Mouse (Mus musculus) embryo, embryonic 11 days (tissue): ENCODE results near the gene Nxt1.

Experiments
- DNase-seq: peaks from one replicate; pipeline ENCODE4 v3.0.0-alpha.2; 2015

Gene Nxt1

DNA sequence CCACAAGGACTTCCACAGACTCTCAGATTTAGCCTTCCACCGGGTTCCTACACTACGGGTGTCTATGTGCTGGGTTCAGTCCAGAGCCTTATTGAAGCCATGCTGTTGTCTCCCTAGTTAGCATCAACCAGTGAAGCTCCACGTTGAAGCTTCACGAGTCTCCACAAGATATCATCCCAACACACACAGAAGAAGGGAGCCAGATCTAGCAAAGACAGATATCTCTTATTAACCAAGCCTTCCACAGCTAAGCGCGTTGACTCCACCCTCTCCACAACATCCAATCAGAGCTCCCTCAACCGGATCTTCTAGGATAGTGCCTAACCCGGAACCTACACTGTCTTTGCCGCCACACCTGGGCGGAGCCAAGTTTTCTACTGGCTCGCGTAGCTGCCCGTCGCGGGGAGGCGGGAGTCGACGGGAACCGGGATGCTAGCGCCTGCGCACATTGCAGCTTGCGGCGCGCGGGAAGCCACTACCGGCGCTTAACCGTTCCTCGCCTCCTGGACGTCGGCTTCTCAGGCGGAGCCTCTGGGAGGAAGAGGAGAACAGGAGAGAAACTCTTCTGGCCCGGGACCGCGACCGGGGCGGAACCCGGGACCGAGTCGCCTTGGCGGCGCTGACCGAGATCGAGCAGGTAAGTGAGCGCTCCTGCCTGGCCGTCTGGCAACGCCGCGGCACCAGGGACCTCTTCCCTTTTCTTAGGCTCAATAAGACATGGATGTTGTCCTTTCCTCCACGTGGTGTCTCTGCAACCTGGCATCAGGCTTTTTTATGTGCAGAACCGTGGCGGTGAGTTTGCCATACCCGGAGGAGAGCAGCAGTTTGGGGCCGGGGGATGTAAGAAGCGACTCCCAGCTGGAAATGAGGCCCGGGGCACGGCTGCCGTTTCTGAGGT lies at the start of gene Nxt1:
Gene Nxt1, plus strand, starts transcription at position 403 of the 898 bp plus-strand sequence.
- peak; percentile 98 for DNase-seq

- DNase-seq: no peak
Measured at GRCm38 (mm10) chr2:148623067-148623466, 49.3 kb upstream of the Nxt1 start.

DNA sequence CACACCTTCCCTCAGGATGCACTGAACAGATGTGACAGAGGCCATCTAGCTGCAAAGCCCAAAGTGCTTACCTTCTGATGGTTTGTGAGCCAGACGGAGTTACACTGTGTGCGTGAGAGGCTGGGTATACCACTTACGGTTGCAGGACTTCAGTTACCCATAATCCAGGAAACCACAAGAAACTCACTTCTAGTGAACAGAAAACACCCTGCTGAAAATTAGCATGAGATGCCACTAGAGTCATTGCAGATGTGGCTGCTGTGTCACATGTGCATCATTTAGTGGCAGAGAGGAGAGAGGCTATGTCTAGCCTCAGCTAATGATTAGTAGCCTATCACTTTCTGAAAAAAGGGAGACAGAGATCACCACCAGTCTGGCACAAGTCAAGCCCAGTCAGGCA lies 47.9 kb upstream of the Nxt1 start:
- DNase-seq: no peak

GRCm38 (mm10) chr2:148627011-148627471 lies 45.4 kb upstream of the Nxt1 start:
- no peak for DNase-seq

DNA sequence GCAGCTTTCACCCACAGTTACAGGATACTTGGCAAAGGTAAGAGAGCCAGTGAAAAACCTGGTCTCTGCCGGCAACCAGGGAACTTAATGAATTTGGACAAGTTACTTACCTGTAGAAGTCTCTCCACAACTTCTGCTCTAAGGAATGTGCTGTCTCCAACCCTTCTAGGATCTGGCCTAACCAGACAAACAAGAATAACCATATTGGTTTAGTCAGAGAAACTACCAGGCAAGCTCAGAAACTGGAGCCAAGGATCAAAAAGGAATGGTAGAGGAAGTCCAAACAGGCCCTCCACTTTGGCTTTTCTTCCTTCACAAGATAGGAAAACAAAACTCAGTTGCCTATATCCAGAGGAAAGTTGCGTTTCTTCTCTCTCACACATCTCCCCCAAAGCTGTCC lies 41.4 kb upstream of the Nxt1 start:
- no peak for DNase-seq

- DNase-seq: no peak
Measured at GRCm38 (mm10) chr2:148631602-148632001, 40.8 kb upstream of the Nxt1 start.

DNA sequence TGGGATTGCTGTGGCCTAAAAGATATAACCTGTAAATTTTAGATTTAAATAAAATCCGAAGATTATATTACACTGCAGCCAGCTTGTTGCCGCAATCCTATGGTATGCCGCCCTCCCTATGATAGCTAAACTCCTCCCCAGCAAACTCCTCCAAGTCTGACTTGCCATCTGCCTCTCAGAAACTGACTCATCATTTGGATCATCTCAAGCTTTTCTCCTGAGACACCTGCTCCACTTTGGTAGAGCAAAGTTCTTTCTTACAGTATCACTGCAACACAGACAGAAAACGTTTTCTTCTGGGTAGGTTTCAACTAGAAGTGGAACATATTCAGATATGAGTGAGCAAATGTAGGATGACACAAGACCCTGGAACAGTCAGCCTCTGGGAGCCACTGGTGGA lies 37.9 kb upstream of the Nxt1 start:
- no peak for DNase-seq

GRCm38 (mm10) chr2:148642610-148643370 lies 29.6 kb upstream of the Nxt1 start:
- peak; percentile 23 for DNase-seq

- DNase-seq: no peak
Measured at GRCm38 (mm10) chr2:148644421-148645000, 27.9 kb upstream of the Nxt1 start.

- DNase-seq: peak; percentile 11
Measured at GRCm38 (mm10) chr2:148650587-148651357, 21.6 kb upstream of the Nxt1 start.

DNA sequence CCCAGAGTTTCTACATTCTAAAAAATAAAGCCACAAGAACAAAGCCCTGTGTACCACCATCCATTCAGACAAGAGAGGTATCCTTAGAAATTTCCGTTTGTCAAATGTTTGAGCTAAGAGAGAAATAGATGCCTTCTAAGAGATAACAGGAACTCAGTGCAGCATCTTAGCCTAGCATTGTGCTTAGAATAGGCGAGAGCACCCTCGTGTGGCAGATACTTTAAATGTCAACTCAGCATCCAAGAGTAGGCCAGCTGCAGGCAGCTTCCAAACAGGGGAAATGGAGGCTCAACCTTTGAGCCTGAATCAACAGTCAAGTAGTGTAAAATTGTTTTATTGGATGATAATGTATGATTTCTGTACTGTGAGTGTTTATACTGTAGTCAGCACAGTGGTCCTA lies 17.4 kb upstream of the Nxt1 start:
- DNase-seq: peak; percentile 71

GRCm38 (mm10) chr2:148663458-148663857 lies 8.9 kb upstream of the Nxt1 start:
- DNase-seq: no peak

GRCm38 (mm10) chr2:148677801-148678200 lies 5.4 kb downstream of the Nxt1 start:
- peak; percentile 90 for DNase-seq

DNA sequence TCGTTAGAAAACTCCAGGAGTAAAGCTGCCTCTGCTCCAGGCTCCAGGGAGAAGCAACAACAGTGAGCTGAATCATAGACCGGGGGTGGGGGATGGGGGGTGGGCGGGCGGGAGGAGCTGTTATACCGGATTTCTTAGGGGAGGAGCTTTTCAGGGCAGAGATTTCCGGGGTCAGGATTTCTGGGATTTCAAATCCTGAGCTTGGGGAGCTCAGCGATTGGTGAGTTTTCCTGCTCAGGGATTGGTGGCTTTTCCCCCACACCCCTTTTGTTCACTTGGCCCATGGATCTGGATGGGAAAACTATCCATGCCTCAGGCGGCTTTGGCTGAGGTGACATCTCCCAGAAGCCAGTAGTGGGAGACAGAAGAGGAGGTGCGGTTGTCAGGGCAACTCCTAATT lies 6.9 kb downstream of the Nxt1 start:
- peak; percentile 89 for DNase-seq

DNA sequence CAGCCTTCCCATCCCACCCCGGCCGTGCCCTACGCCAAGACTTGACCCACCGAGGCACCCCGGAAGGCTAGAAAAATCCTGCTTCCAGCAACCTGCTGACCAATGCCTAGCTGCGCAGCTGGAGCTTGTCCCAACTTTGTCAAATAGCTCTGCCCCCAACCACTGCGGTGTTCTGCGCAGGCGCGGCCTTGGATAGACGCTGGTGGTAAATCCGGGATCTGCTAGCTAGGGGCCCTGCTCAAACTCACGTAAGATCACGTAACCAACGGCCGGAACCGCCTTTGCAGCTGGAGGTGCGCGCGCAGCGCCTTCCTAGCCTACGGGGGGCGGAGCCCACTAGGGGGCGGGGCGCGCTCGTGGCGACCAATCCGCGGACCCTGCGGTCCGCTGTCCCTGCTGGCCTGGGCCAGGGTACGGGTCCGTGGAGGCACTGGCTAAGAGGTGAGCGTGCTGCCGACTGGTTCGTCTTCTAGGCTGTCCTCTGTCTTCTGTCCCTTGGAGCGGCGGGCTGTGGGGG lies 8.4 kb downstream of the Nxt1 start, which contains the start of gene Gzf1:
Gene Gzf1, plus strand, starts transcription at position 249 of the 517 bp plus-strand sequence.
- peak; percentile 100 for DNase-seq

GRCm38 (mm10) chr2:148681461-148681891 lies 9.1 kb downstream of the Nxt1 start:
- DNase-seq: peak; percentile 74

DNA sequence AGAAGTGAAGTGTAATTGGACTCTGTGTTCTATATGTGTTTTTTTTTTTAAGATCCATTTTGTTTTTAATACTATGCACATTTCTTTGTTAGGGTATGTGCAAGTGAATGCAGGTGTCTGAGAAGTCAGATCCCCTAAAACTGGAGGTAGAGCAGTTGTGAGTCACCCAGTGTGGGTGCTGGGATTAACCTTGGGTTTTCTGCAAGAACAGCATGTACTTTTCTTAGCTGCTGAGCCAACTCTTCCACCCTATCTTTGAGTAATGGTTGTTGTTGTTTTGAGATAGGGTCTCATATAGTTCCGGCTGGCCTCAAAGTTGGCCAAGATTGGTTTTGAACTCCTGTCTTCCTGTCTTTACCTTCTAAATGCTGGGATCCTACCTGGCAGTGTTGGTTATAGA lies 10.6 kb downstream of the Nxt1 start:
- DNase-seq: no peak

DNA sequence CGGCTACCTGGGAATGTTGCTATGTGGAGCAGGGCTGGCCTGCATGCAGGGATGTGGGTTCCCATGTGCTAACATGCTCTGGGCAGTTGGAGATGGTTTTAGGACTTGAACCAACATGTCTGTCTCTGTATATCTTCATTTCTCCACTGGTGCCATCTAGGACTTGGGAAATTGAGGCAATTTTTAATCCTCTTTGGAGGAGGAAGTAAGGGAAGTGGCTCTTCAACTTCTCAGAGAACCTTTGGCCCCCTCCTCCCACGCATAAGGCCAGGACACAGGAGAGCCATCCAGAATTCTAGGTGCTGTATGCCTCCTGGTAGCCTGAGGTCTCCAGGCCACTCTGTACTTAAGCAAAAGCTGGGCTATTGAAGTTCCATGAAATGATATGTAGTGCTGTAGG lies 12.6 kb downstream of the Nxt1 start:
- DNase-seq: no peak

DNA sequence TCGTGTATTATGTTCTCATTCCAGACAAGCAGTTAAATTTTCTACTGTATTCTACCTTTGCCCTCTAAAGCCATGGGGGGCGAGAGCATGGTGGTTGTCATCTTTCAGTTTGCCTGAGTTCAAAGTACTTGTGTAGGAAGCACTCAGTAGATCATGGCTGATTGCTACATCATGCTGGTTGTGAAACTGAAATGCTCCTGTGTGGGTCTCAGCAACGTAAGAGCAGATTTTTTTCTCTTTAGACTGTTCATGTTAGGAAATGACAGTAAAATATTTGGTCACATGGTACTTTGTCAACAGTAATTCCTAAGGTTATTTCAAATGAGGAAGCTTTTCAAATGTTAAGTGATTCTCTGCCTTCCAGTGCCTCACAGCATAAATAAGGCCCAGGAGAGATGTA lies 13.3 kb downstream of the Nxt1 start:
- DNase-seq: no peak

DNA sequence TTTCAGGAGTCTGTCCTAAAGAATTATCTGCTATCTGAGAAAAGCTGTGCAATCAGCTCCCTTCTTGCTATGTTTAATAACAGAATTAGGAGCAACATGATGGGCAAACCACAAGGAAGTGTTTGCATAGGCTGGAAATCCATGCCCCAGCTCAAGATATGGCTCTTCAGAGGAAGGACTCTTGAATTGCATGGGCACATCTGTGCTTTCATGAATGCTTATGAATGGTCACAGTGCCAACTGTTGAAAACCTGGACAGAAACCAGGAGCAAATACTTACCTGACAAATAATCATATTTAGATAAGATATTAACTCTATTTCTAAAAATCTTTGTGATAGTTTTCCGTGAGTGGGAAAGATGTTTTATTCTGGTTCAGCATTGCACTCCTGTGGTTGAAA lies 14.5 kb downstream of the Nxt1 start:
- no peak for DNase-seq

- DNase-seq: no peak
Measured at GRCm38 (mm10) chr2:148687971-148688370, 15.6 kb downstream of the Nxt1 start.

DNA sequence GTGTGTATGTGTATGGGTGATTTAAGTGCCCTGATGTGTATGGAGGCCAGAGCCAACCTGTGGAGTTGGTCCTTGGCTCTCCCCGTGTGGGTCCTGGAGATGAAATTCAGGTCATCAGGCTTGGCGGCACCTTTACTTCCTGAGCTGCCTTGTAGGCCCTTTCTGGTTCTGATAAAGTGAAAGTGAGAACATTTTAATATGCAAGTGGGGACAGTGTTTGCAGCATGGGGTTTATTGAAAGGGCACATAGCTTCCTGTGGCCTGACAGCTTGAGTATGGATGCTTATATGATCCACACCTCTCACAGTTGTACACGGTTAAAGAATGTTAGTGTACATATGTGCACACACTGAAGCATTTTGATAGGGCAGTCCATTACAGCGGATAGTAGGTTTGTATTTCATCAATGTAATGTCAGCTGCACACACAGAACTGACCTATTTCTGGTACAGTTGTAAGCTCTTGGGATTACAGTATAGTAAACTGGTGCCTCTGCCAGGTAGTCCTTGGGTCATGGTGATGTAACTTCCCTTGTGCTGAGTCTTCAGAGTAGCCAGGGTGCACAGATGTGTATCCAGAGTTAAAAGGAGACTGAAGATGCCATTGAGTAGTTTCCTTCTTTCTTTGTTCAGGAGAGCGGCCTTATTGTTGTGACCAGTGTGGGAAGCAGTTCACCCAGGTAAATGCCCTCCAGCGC lies 17.2 kb downstream of the Nxt1 start:
- DNase-seq: no peak
